Mouse (Mus musculus) kidney, postnatal 36 days (tissue): ENCODE results near the gene Kif9.
A peak's percentile ranks its signal among the peaks of the same experiment; 100 is the strongest.

Source experiments
- DNase-seq, 2 experiments: peaks; one replicate each; pipeline ENCODE4 v3.0.0; 2021 to 2022; ENCODE audit warnings: mixed read lengths in 2 of 2

The Kif9 gene

DNA sequence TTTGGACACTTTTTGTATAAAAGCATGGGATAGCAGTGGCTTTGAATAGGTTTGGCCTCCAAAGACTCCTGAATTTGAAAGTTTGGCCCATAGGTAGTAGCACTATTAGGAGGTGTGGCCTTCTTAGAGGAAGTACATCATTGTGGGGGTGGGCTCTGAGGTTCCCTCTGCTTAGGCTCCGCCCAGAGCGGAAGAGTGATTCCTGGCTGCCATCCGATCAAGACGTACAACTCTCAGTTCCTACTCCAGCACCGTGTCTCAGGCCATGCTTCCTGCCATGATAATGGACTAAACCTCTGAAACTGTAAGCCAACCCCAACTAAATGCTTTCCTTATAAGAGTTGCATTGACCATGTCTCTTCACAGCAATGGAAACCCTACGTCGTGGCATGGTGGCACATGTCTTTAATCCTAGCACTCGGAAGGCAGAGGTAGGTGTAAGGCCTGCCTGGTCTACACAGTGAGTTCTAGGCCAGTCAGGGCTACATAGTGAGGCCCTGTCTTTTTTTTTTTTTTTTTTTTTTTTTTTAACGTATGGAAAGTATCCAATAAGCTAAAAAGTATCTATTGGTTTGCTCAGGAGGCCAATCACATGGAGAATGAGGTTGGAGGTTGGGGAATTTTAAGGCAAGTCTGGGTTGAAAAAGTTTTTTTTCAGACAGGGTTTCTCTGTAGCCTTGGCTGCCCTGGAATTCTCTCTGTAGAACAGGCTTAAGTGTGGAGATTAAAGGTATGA lies 52.4 kb downstream of the Kif9 start:
- no peak for DNase-seq

DNA sequence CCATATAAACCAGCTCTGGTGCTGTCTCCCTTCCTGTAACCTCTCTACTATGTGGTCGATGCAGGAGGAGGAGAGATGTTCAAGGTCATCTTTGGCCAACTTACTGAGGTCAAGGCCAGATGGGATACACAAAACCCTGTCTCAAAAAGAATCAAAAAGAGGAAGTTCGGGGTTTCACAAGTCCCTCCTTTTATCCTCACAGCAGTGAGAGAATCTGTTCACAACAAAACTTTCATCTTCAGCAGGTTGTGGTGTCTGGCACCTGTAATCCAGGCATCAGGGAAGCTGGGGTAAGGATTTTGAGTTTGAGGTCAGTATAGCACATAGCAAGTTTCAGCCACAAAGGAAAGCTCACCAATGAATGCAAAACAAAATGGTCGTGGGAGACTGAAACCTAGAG lies 53.9 kb downstream of the Kif9 start:
- DNase-seq = no peak

DNA sequence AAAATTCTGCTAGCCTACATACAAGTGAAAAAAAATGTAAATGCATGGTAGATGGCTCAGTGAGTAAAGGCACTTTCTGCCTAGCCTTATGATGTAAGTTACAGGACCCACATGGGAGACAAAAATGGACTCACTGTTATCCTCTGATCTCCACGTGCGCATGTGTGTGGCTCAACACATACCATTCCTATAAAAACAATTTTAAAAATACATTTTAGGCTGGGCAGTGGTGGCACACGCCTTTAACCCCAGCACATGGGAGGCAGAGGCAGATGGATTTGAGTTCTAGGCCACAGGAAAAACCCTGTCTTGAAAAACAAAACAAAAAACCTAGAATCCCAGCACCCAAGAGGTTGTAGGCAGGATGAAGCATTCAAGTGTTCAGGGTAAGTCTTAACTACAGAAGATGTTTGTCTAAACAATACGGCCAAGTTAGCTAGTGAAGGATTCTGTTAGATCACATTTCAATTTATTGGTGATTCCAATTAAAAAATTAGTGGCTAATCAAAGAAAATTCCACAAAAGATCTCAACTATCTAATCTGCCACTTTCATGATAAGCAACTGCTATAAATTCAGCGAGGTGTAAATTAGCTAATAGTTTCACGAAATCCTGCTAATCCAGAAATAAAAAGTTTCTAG lies 54.5 kb downstream of the Kif9 start:
- DNase-seq = no peak

DNA sequence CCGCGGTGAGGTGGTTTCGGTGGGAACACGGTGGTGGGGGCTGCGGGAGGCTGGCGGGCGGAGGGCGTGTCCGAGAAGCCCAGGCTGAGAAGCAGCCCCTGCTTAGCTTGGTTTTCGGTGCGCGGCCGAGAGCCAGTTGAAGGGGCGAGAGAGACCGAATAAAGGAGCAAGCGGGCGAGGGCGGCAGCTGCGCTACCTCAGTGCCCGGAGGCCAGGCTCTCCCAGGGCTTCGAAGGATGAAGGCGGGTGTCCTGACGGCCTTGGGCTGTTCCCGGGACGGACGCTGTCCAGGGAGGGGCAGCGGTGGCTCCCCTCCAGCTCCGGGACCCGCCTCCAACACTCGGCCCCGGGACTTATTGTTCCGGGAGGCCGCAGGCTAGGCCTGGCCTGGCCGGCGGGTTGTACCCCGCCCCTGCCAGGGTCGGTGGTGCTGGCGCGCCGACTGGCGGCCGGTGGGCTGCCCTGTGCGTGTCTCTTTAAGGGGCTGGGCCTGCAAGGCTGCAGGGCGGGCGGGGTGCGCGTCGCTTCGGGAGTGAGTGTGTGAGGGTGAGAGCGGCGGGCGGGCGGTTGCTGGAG lies 55.2 kb downstream of the Kif9 start:
- peak; percentile 97 for DNase-seq

DNA sequence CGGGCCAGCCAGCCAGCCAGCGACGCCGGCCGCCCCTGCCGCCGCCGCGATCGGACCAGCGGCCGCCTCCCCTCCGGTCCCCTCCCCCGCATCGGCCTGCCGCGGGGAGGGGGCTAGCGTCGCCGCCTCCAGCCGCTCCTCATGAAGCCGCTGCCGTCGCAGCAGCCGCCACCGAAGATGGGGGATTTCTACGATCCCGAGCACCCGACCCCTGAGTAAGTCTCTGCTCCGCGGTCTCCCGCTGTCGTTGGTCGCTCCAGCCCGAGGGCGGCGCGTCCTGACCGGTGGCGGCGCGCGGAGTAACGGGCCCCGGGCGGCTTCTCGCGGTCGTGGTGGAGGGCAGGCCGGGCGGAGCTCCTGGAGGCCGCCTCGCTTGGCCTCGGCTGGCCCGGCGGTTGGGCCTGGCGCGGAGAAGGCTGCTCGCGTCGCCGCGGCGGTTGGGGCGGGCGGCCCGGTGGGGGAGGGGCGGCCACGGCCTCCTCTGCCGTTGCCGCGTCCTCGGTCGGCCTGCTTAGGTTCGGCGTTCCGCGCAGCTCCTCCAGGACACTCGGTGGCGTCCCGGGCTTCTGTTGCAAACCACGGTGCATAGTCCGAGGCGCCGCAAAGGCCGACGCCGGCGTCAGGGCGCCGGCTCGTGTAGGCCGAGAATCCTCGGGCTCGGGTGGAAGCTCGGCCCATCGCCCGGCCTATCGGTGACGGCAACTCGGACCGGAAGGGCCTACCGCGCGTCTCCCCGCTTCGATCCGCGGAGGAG lies 56.0 kb downstream of the Kif9 start, which contains the start of gene Setd2:
TSS of gene Setd2 (plus strand) at position 60 of the 754 bp plus-strand sequence.
- peak; percentile 51 to 83 for DNase-seq

DNA sequence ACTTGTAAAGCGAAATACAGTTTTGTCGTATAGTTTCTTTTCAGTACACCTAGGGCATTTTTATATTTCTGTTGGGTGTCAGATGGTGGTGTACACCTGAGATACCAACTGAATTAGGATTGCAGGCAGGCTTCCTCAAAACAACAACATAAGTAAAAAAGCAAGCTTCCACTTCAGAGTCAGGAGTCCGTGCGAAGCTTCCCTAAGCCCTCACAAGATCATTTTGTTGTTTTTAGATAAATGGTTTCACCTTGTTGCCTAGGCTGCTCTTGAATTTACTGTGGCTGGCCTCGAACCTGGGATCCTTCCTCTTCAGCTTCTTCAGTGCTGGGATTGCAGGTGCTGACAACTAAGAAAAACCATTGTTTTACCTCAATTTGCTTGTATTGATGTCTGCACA lies 56.9 kb downstream of the Kif9 start:
- peak in 1 of 2 experiments; percentile 21 for DNase-seq

DNA sequence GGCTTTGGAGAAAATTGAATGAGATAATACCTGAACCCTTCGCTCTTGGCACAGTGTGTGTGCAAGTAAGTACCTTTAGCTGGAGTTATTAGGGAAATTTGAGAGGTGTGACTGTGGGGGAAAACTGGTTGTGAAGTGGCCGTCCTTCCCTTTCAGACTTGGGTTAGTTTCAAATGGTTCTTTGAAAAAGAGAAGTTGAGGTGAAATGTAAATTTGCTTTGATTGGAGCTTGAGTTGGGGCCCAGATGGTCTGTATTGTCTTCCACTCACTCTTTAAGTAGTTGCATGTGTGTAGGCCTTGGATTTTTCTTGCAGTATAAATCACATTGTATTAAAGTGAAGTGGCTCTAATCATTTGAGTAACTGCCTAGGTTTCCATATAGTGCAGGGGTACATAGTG lies 58.4 kb downstream of the Kif9 start:
- DNase-seq = no peak

DNA sequence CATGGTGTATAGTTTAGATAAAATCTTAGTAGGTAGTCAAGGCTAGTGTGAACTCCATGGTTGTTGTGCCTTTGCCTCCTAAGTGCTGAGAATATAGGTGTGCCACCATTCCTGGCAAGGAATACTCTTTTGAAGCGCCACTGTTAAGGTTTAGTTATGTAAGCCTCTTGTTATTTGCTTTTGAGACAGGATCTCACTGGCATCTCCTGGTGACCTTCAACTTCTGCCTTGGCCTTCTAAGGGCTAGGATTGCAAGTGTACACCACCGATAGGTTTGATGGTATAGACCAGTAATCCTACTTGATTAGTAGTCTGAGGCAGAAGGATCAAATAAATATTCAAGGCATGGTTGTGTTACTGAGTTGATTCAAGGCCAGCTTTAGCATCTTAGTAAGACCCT lies 59.9 kb downstream of the Kif9 start:
- DNase-seq = no peak

DNA sequence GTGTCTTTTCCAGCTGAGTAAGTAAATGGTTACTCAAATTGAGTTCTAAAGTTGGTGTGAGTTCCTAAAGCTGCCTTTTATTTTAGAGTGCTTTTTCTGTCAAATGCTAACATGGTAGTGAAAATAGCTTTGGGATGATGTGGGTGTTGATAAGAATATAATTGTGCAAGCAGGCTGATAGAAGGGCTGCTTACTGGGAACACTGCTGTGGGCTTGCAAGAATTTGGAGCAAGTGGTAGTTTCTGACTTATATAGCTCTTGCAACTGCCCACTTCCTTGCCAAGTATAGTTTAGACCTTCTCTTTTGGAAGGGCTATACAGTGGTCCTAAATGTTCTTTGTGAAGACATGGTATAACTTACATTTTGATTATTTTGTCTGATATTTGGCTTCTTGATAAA lies 61.8 kb downstream of the Kif9 start:
- no peak for DNase-seq

DNA sequence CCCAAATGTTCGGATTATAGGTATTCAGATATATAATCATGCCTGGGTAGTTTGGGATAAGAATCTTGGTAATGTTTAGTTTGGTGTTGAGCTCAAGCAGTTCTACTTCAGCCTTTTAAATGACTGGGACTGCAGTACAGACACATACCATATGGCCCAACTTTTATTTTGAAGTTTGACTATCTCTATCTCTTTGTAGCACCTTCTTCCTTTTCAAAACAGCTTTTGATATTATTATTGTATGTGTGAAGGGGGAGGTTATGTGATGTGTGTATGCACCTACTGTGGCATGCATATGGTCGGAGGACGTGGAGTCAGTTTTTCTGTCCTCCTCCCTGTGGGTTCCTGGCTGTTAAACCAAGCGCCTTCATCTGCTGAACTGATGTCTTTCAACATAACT lies 65.2 kb downstream of the Kif9 start:
- no peak for DNase-seq

DNA sequence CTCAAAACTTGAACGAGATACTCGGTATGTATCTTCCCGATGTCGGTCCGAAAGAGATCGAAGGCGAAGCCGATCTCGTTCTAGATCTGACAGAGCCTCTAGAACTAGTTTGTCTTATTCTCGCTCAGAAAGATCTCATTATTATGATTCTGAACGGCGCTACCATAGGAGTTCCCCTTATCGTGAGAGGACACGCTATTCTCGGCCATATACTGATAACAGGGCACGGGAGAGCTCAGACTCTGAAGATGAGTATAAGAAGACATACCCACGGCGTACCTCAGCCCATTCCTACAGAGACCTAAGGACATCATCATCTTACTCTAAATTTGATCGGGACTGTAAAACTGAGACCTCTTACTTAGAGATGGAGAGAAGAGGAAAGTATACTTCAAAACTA lies 71.5 kb downstream of the Kif9 start:
- no peak for DNase-seq

DNA sequence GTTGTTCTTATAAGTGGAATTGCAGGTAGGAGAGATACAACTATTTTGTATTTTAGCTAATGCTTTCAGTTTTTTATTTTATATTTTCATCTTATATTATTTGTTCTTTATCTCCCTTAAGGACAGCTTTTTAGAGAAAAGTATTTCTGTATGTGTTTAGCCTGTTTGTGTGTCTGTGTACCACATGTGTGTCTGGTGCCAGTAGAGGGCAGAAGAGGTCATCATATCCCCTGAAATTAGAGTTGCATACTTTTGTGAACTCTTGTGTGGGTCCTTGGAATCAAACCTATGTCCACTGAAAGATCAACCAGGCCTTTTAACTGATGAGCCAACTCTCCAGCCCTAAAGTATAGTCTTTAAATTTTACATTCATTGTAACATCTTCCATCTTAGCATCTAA lies 91.6 kb downstream of the Kif9 start:
- no peak for DNase-seq
